Mouse (Mus musculus) liver, postnatal 0 days (tissue): ENCODE results near the gene 2810006K23Rik.

Experiments
- CTCF ChIP-seq: sonication (generic); IDR thresholded peaks from 2 replicates; pipeline ENCODE4 v1.5.1; 2016; ENCODE audit warnings: antibody characterized with exemption, low read depth
- EP300 ChIP-seq: IDR thresholded peaks from 2 replicates; pipeline ENCODE4 v1.6.1; 2016; ENCODE audit warnings: antibody characterized with exemption, low read depth, mild to moderate bottlenecking

GRCm38 (mm10) chr5:124365754-124366153 is 37.9 kb downstream of the 2810006K23Rik start:
- TF ChIP-seq CTCF (no peak), EP300 (no peak)
